Mouse (Mus musculus): Measurements from ENCODE around the gene Fam214b. TPM values are rescaled to one million over a fixed set of nuclear protein-coding genes. Genes with fewer than 3 reads are reported as not detected.

Fam214b gene
- total RNA-seq (2014; rRNA removed), result 31.1 and 48.7 TPM in 2 replicates
- polyA plus RNA-seq (2015; fragmentation: Nextera tagmentation; extraction: Ambion mirVana), result 30.3 and 32.3 TPM in 2 replicates

- Histone ChIP-seq H3K4me1 (ENCODE audit: insufficient read depth, low read length) (peaks cover 10% of the 10 kb centered on the region; the same call in 1 of the 2 replicates), H3K9me3 (ENCODE audit: low read length) (no peaks in the 10 kb centered on the region), H3K4me2 (ENCODE audit: low read depth, low read length, poor library complexity, severe bottlenecking) (peak within 1 kb of the TSS; percentile 78), H3K27me3 (ENCODE audit: insufficient read depth, low read length) (no peaks in the 10 kb centered on the region), H3K9ac (replicated peaks; ENCODE audit: low read length, poor library complexity, severe bottlenecking) (peak within 1 kb of the TSS; percentile 59), H3K4me3 (ENCODE audit: low read depth, low read length) (peak within 1 kb of the TSS; percentile 58), H3K36me3 (ENCODE audit: insufficient read depth, low read length) (no peaks in the 10 kb centered on the region), H3K27ac (ENCODE audit: low read depth, low read length) (peak within 1 kb of the TSS; percentile 81)
- WGBS, result under 1% methylated on average over 33 of the region's 33 CpGs
- peak; percentile 89 for ATAC-seq (ENCODE audit: low FRiP score)
- peak; percentile 97 for DNase-seq (ENCODE audit: low spot score)
- peak; percentile 29 for TF ChIP-seq CTCF (IDR thresholded peaks at IDR 0.05)
Observed at GRCm38 (mm10) chr4:43045659-43046302, at the start of gene Fam214b. Gene Fam214b (minus strand): TSS chr4:43046220.

GRCm38 (mm10) chr4:43091183-43091582, 45.2 kb upstream of the Fam214b start:
- TF ChIP-seq CTCF (IDR thresholded peaks at IDR 0.05), result no peak
- ATAC-seq (ENCODE audit: low FRiP score), result no peak
- Histone ChIP-seq H3K9ac (replicated peaks; ENCODE audit: low read length, poor library complexity, severe bottlenecking) (no peak overlapping the region), H3K4me2 (ENCODE audit: low read depth, low read length, poor library complexity, severe bottlenecking) (no peak overlapping the region), H3K4me3 (ENCODE audit: low read depth, low read length) (no peak overlapping the region), H3K9me3 (ENCODE audit: low read length) (no peaks in the 10 kb centered on the region), H3K4me1 (ENCODE audit: insufficient read depth, low read length) (no peaks in the 10 kb centered on the region), H3K36me3 (ENCODE audit: insufficient read depth, low read length) (peaks cover 9% of the 10 kb centered on the region; the same call in 1 of the 2 replicates), H3K27ac (ENCODE audit: low read depth, low read length) (no peak overlapping the region), H3K27me3 (ENCODE audit: insufficient read depth, low read length) (no peaks in the 10 kb centered on the region)
- 91% methylated on average over 4 of the region's 4 CpGs for WGBS
- no peak for DNase-seq (ENCODE audit: low spot score)

- Histone ChIP-seq H3K27me3 (ENCODE audit: insufficient read depth, low read length) (no peaks in the 10 kb centered on the region), H3K9me3 (ENCODE audit: low read length) (no peaks in the 10 kb centered on the region), H3K9ac (replicated peaks; ENCODE audit: low read length, poor library complexity, severe bottlenecking) (no peak overlapping the region), H3K4me1 (ENCODE audit: insufficient read depth, low read length) (no peaks in the 10 kb centered on the region), H3K4me3 (ENCODE audit: low read depth, low read length) (no peak overlapping the region), H3K36me3 (ENCODE audit: insufficient read depth, low read length) (peaks cover 3% of the 10 kb centered on the region; the same call in 1 of the 2 replicates), H3K4me2 (ENCODE audit: low read depth, low read length, poor library complexity, severe bottlenecking) (no peak overlapping the region), H3K27ac (ENCODE audit: low read depth, low read length) (no peak overlapping the region)
- WGBS, result 95% methylated on average over 2 of the region's 2 CpGs
- TF ChIP-seq CTCF (IDR thresholded peaks at IDR 0.05), result no peak
- no peak for ATAC-seq (ENCODE audit: low FRiP score)
- DNase-seq (ENCODE audit: low spot score), result no peak
Observed at GRCm38 (mm10) chr4:43089950-43090349, 43.9 kb upstream of the Fam214b start.

- Histone ChIP-seq H3K4me1 (ENCODE audit: insufficient read depth, low read length) (no peaks in the 10 kb centered on the region), H3K27ac (ENCODE audit: low read depth, low read length) (no peak overlapping the region)
- 79% methylated on average over 2 of the region's 2 CpGs for WGBS
Observed at GRCm38 (mm10) chr4:43082458-43082857, 36.4 kb upstream of the Fam214b start.

GRCm38 (mm10) chr4:43078071-43078718, 32.2 kb upstream of the Fam214b start:
- no peak for DNase-seq (ENCODE audit: low spot score)
- WGBS, result 54% methylated on average over 7 of the region's 7 CpGs
- no peaks in the 10 kb centered on the region for H3K27me3 ChIP-seq (ENCODE audit: insufficient read depth, low read length)

More at GRCm38 (mm10) chr4:43082458-43082857, 36.4 kb upstream of the Fam214b start:
- DNase-seq (ENCODE audit: low spot score) (no peak), ATAC-seq (ENCODE audit: low FRiP score) (no peak)
- Histone ChIP-seq H3K9me3 (ENCODE audit: low read length) (no peaks in the 10 kb centered on the region), H3K36me3 (ENCODE audit: insufficient read depth, low read length) (no peaks in the 10 kb centered on the region), H3K4me2 (ENCODE audit: low read depth, low read length, poor library complexity, severe bottlenecking) (no peak overlapping the region), H3K27me3 (ENCODE audit: insufficient read depth, low read length) (no peaks in the 10 kb centered on the region), H3K4me3 (ENCODE audit: low read depth, low read length) (no peak overlapping the region), H3K9ac (replicated peaks; ENCODE audit: low read length, poor library complexity, severe bottlenecking) (no peak overlapping the region)
- TF ChIP-seq CTCF (IDR thresholded peaks at IDR 0.05), result no peak

DNA sequence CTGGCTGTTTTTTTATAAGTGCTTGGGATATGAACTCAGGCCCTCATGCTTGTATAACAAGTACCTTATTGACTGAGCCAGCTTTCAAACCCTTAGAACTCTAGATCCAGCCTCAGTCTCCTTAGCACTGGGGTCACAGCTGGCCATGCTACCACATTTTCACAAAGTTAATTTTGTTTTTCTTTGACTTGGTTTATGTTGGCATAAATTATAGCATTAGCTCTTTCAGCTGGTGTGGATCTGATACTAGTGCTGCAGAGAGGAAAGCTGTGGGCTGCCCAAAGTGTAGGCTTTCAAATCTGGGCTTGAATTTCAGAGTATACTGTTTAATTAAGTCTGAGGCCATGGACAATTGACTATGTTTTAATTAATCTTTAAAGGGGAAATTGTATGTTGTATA, 28.9 kb upstream of the Fam214b start:
- no peak for DNase-seq (ENCODE audit: low spot score)
- Histone ChIP-seq H3K9ac (replicated peaks; ENCODE audit: low read length, poor library complexity, severe bottlenecking) (no peak overlapping the region), H3K4me1 (ENCODE audit: insufficient read depth, low read length) (no peaks in the 10 kb centered on the region), H3K27ac (ENCODE audit: low read depth, low read length) (no peak overlapping the region), H3K9me3 (ENCODE audit: low read length) (no peaks in the 10 kb centered on the region), H3K4me2 (ENCODE audit: low read depth, low read length, poor library complexity, severe bottlenecking) (no peak overlapping the region), H3K36me3 (ENCODE audit: insufficient read depth, low read length) (no peaks in the 10 kb centered on the region), H3K27me3 (ENCODE audit: insufficient read depth, low read length) (no peaks in the 10 kb centered on the region), H3K4me3 (ENCODE audit: low read depth, low read length) (no peak overlapping the region)
- no peak for ATAC-seq (ENCODE audit: low FRiP score)
- TF ChIP-seq CTCF (IDR thresholded peaks at IDR 0.05), result no peak

More at GRCm38 (mm10) chr4:43078071-43078718, 32.2 kb upstream of the Fam214b start:
- ATAC-seq (ENCODE audit: low FRiP score), result no peak
- no peak for TF ChIP-seq CTCF (IDR thresholded peaks at IDR 0.05)
- no peak overlapping the region for H3K4me3 ChIP-seq (ENCODE audit: low read depth, low read length)
- no peak overlapping the region for H3K27ac ChIP-seq (ENCODE audit: low read depth, low read length)
- no peaks in the 10 kb centered on the region for H3K9me3 ChIP-seq (ENCODE audit: low read length)
- no peaks in the 10 kb centered on the region for H3K4me1 ChIP-seq (ENCODE audit: insufficient read depth, low read length)
- H3K4me2 ChIP-seq (ENCODE audit: low read depth, low read length, poor library complexity, severe bottlenecking), result no peak overlapping the region
- H3K36me3 ChIP-seq (ENCODE audit: insufficient read depth, low read length), result no peaks in the 10 kb centered on the region
- no peak overlapping the region for H3K9ac ChIP-seq (replicated peaks; ENCODE audit: low read length, poor library complexity, severe bottlenecking)
